Mouse (Mus musculus) liver, embryonic 16.5 days (tissue): ENCODE data around the gene Synj2. TPM values are rescaled to one million over a fixed set of nuclear protein-coding genes. Genes with fewer than 3 reads are reported as not detected.
A peak's percentile ranks its signal among the peaks of the same experiment; 100 is the strongest.

ENCODE experiments used
- ATAC-seq: fragments of 200-750 bp; cut with Nextera tagmentation; 2 replicates; pipeline ENCODE4 v1.8.0; 2017; ENCODE audit warnings: low read depth, mild to moderate bottlenecking, moderate number of reproducible peaks, moderate library complexity
- H3K27ac ChIP-seq: fragments of 300-500 bp; sonication (generic); 2 replicates; pipeline ENCODE4 v1.5.1; 2014; ENCODE audit warnings: mild to moderate bottlenecking, low read length
- H3K27me3 ChIP-seq: fragments of 300-500 bp; sonication (generic); 2 replicates; pipeline ENCODE4 v1.6.1; 2014; ENCODE audit warnings: low read depth, low read length, mixed read lengths; ENCODE audit not compliant: control insufficient read depth, insufficient read depth
- H3K36me3 ChIP-seq: fragments of 300-500 bp; sonication (generic); 2 replicates; pipeline ENCODE4 v1.6.1; 2014; ENCODE audit warnings: mild to moderate bottlenecking; ENCODE audit not compliant: control insufficient read depth, insufficient read depth
- H3K4me1 ChIP-seq: fragments of 300-500 bp; sonication (generic); 2 replicates; pipeline ENCODE4 v1.6.1; 2014; ENCODE audit warnings: low read depth, low read length, mixed read lengths; ENCODE audit not compliant: control insufficient read depth
- H3K4me2 ChIP-seq: fragments of 300-500 bp; sonication (generic); 2 replicates; pipeline ENCODE4 v1.6.1; 2014; ENCODE audit warnings: low read depth, low read length, mixed read lengths
- H3K4me3 ChIP-seq: fragments of 300-500 bp; sonication (generic); 2 replicates; pipeline ENCODE4 v1.5.1; 2014; ENCODE audit warnings: low read depth, mild to moderate bottlenecking, low read length
- H3K9ac ChIP-seq: fragments of 300-500 bp; sonication (generic); 2 replicates; pipeline ENCODE4 v1.6.1; 2014; ENCODE audit warnings: low read depth, low read length
- H3K9me3 ChIP-seq: fragments of 300-500 bp; sonication (generic); replicated peaks from 2 replicates; pipeline ENCODE4 v1.6.1; 2016; ENCODE audit warnings: low read length; ENCODE audit not compliant: control insufficient read depth
- WGBS: fragments of 180-500 bp; shearing (Covaris S2); extraction: QIAGEN DNeasy Blood & Tissue Kit; methylation state at CpG from one replicate; pipeline ENCODE4 v1.1.7; 2014; ENCODE audit not compliant: insufficient replicate concordance; 5-methylcytosine and 5-hydroxymethylcytosine counted together
- polyA plus RNA-seq: library from polyadenylated mRNA; unstranded; fragments of >200 nt; fragmentation: Nextera tagmentation; extraction: Ambion mirVana; gene quantifications from 2 replicates; pipeline ENCODE4 v1.2.1, GENCODE M21; 2015

Gene Synj2
- polyA plus RNA-seq, 1 experiment from 2014 or later, result 3.0 TPM

DNA sequence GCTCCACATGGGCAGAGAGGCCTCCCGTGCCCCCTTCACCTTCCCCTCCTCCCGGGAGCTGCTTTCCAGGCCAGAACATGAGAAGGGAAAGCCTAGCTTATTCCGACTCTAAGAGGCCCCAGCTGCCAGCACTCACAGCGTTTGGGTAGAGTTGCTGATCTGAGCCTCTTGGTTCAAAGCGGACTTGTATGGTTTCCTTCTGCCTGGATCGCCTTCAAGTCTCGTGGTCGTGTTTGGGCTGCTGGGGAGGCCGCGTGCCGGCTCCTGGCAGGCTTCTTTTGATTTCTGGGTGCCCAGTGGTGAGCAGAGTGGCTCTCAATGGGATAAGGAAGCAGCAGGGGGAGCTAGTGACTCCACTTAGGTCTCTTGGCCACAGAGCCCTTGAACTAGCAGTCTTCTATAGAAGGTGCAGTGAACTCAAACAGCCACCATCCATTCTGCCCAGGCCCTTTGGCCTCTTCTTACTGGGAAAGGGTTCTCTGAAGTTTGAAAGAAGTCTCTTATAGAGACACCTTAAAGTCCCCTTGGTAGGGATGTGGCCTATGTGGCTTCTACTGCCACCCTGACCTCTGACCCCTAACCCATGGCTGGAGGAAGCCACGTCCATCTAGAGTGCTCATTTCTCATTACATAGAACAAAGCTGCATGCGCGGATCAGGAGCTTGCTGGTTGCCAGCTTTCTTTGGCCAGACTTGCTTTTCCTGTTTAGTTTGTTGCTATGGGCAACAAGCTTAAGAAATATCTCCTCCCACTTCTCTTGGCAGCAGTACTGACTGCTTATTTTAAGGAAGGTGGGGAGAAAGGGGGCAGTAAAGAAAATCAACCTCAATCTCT is 64.8 kb downstream of the Synj2 start:
- H3K36me3 ChIP-seq, result no peaks in the 10 kb centered on the region
- 31% methylated on average over 14 of the region's 14 CpGs for WGBS
- H3K27ac ChIP-seq, result no peak overlapping the region
- no peak overlapping the region for H3K9ac ChIP-seq
- no peaks in the 10 kb centered on the region for H3K9me3 ChIP-seq
- no peak overlapping the region for H3K4me3 ChIP-seq
- peak; percentile 51; the same call in 1 of the 2 replicates for ATAC-seq
- no peaks in the 10 kb centered on the region for H3K27me3 ChIP-seq
- H3K4me1 ChIP-seq, result peaks cover 9% of the 10 kb centered on the region
- H3K4me2 ChIP-seq, result no peak overlapping the region

GRCm38 (mm10) chr17:6007101-6007780 is 66.2 kb downstream of the Synj2 start:
- Histone ChIP-seq H3K27me3 (no peaks in the 10 kb centered on the region), H3K4me1 (peaks cover 9% of the 10 kb centered on the region), H3K4me2 (no peak overlapping the region), H3K9ac (no peak overlapping the region), H3K4me3 (no peak overlapping the region), H3K9me3 (no peaks in the 10 kb centered on the region), H3K27ac (no peak overlapping the region), H3K36me3 (no peaks in the 10 kb centered on the region)
- WGBS, result 69% methylated on average over 5 of the region's 5 CpGs
- ATAC-seq, result no peak

DNA sequence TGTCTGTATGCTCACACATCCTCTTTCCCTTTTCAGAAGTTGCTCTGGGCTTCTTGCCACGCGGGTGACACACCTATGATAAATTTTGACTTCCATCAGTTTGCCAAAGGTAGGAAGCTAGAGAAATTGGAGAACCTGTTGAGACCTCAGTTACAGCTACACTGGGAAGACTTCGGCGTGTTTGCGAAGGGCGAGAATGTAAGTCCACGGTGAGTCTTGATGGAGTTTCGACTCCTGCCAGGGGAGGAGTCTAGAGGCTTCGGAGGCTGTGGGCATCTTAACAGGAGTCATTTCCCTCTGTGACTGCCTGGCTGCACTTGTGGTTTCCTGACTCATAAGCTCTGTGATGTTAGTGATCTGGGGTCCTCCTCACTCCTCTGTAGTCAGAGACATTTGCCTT is 66.8 kb downstream of the Synj2 start:
- no peak overlapping the region for H3K9ac ChIP-seq
- no peak overlapping the region for H3K27ac ChIP-seq
- no peaks in the 10 kb centered on the region for H3K27me3 ChIP-seq
- H3K4me2 ChIP-seq, result peak overlapping the region; percentile 17; the same call in 1 of the 2 replicates
- H3K9me3 ChIP-seq, result no peaks in the 10 kb centered on the region
- WGBS, result 26% methylated on average over 9 of the region's 9 CpGs
- H3K4me1 ChIP-seq, result peaks cover 9% of the 10 kb centered on the region
- H3K36me3 ChIP-seq, result no peaks in the 10 kb centered on the region
- no peak for ATAC-seq
- no peak overlapping the region for H3K4me3 ChIP-seq

DNA sequence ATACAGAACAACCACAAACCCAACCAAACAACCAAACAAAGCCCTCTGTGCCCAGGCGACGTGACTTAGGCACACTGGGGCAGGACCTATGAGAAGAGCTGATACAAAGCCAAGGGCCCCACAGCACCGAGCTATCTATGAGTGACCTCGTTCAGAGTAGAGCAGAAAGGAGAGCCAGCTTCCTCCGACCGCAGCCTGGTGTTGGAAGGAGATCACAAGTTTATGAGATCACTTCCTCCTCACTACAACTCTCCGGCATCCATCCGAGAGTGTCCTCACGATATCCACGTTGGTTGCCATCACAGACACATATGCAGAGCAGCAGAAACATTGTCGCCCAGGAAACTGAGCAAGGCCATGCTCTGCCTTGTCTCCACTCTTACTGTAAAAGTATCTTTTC is 67.5 kb downstream of the Synj2 start:
- ATAC-seq, result no peak
- H3K27me3 ChIP-seq, result no peaks in the 10 kb centered on the region
- 16% methylated on average over 11 of the region's 11 CpGs for WGBS
- H3K4me3 ChIP-seq, result no peak overlapping the region
- no peak overlapping the region for H3K27ac ChIP-seq
- no peak overlapping the region for H3K9ac ChIP-seq
- H3K4me1 ChIP-seq, result peaks cover 9% of the 10 kb centered on the region
- H3K4me2 ChIP-seq, result no peak overlapping the region
- H3K9me3 ChIP-seq, result no peaks in the 10 kb centered on the region
- no peaks in the 10 kb centered on the region for H3K36me3 ChIP-seq

- no peak overlapping the region for H3K27ac ChIP-seq
- no peak for ATAC-seq
- no peak overlapping the region for H3K4me2 ChIP-seq
- H3K9me3 ChIP-seq, result no peaks in the 10 kb centered on the region
- no peak overlapping the region for H3K4me3 ChIP-seq
- no peaks in the 10 kb centered on the region for H3K27me3 ChIP-seq
- H3K9ac ChIP-seq, result no peak overlapping the region
- peaks cover 9% of the 10 kb centered on the region for H3K4me1 ChIP-seq
- 68% methylated on average over 4 of the region's 4 CpGs for WGBS
- H3K36me3 ChIP-seq, result no peaks in the 10 kb centered on the region
Observed at GRCm38 (mm10) chr17:6009606-6010005, 68.5 kb downstream of the Synj2 start.

- ATAC-seq, result no peak
- Histone ChIP-seq H3K27me3 (no peaks in the 10 kb centered on the region), H3K9me3 (no peaks in the 10 kb centered on the region), H3K4me1 (peaks cover 6% of the 10 kb centered on the region), H3K4me3 (no peak overlapping the region), H3K27ac (no peak overlapping the region), H3K4me2 (no peak overlapping the region), H3K9ac (no peak overlapping the region), H3K36me3 (no peaks in the 10 kb centered on the region)
- WGBS, result 59% methylated on average over 4 of the region's 4 CpGs
Observed at GRCm38 (mm10) chr17:6013079-6013478, 72.0 kb downstream of the Synj2 start.

- H3K27me3 ChIP-seq, result no peaks in the 10 kb centered on the region
- WGBS, result 48% methylated on average over 4 of the region's 4 CpGs
- H3K4me3 ChIP-seq, result no peak overlapping the region
- ATAC-seq, result no peak
- no peak overlapping the region for H3K4me2 ChIP-seq
- no peaks in the 10 kb centered on the region for H3K36me3 ChIP-seq
- H3K9ac ChIP-seq, result no peak overlapping the region
- no peak overlapping the region for H3K27ac ChIP-seq
- peaks cover 12% of the 10 kb centered on the region for H3K4me1 ChIP-seq
- H3K9me3 ChIP-seq, result no peaks in the 10 kb centered on the region
Observed at GRCm38 (mm10) chr17:6014985-6015384, 73.9 kb downstream of the Synj2 start.

GRCm38 (mm10) chr17:6016213-6016780 is 75.2 kb downstream of the Synj2 start:
- 17% methylated on average over 7 of the region's 7 CpGs for WGBS
- H3K4me3 ChIP-seq, result no peak overlapping the region
- peaks cover 12% of the 10 kb centered on the region for H3K4me1 ChIP-seq
- no peak overlapping the region for H3K9ac ChIP-seq
- no peaks in the 10 kb centered on the region for H3K36me3 ChIP-seq
- H3K4me2 ChIP-seq, result no peak overlapping the region
- H3K27me3 ChIP-seq, result no peaks in the 10 kb centered on the region
- no peaks in the 10 kb centered on the region for H3K9me3 ChIP-seq
- no peak overlapping the region for H3K27ac ChIP-seq
- peak; percentile 38 for ATAC-seq

DNA sequence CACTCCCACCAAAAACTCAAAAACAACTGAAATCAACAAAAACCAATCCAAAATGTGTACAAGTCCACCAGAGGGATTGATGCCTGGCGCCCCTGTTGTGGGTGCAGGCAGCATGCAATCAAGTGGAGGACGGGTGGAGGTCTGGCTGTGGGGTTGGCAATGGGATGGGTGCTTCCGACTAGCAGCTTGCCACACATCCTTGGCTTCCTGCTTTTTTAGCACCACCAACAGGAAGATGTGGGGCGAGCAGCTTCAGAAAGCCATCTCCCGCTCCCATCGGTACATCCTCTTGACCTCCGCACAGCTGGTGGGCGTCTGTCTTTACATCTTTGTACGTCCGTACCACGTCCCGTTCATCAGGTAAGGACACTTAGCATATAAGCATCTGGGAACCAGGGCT is 76.2 kb downstream of the Synj2 start:
- WGBS, result 71% methylated on average over 12 of the region's 12 CpGs
- ATAC-seq, result no peak

More for the DNA sequence above, 76.2 kb downstream of the Synj2 start:
- Histone ChIP-seq H3K9ac (no peak overlapping the region), H3K4me3 (no peak overlapping the region), H3K27me3 (no peaks in the 10 kb centered on the region), H3K9me3 (no peaks in the 10 kb centered on the region), H3K4me2 (no peak overlapping the region), H3K27ac (peak overlapping the region; percentile 41; the same call in 1 of the 2 replicates), H3K36me3 (no peaks in the 10 kb centered on the region), H3K4me1 (peaks cover 12% of the 10 kb centered on the region)
